Mouse (Mus musculus) left cerebral cortex, adult 18-20 months (tissue): ENCODE measurements around the gene A430033K04Rik. TPM values are rescaled to one million over a fixed set of nuclear protein-coding genes. Genes with fewer than 3 reads are reported as not detected.
A peak's percentile ranks its signal among the peaks of the same experiment; 100 is the strongest.

Experiments
- DNase-seq, 2 experiments: peaks; one replicate each; pipeline ENCODE4 v3.0.0; 2021 to 2022; ENCODE audit warnings: low spot score in 2 of 2, mixed read lengths in 1 of 2
- microRNA-seq, 2 experiments: library from miRNA; unstranded; fragments of <30 nt; microRNA quantifications; one replicate each; pipeline ENCODE4 v1.2.0; 2021
- total RNA-seq, 2 experiments: library from RNA; stranded (reverse); gene quantifications; 2 replicates each; pipeline ENCODE4 v1.2.3; 2021

Gene A430033K04Rik
- total RNA-seq, 2 experiments from 2014 or later, result 15.9 to 16.7 TPM

DNA sequence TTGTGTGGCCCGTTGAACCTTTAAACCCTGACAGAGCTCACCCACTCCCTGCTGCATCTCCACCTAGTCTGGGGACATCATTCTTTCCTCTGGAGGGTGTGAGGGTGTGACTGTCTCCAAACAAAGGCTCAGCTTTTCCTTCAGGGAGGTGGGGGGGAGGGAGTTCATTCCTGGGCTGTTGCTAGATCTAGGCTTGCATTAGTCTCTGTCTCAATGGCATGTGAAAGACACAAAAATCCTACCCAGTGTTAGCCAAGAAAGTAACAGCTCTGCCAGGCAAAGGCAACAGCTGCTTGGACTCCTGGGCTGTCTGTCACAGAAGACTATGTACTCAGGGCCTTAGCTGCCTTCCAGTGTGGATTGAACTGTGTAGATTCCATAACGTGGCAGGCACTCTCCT, 71.4 kb downstream of the A430033K04Rik start:
- DNase-seq, result no peak

DNA sequence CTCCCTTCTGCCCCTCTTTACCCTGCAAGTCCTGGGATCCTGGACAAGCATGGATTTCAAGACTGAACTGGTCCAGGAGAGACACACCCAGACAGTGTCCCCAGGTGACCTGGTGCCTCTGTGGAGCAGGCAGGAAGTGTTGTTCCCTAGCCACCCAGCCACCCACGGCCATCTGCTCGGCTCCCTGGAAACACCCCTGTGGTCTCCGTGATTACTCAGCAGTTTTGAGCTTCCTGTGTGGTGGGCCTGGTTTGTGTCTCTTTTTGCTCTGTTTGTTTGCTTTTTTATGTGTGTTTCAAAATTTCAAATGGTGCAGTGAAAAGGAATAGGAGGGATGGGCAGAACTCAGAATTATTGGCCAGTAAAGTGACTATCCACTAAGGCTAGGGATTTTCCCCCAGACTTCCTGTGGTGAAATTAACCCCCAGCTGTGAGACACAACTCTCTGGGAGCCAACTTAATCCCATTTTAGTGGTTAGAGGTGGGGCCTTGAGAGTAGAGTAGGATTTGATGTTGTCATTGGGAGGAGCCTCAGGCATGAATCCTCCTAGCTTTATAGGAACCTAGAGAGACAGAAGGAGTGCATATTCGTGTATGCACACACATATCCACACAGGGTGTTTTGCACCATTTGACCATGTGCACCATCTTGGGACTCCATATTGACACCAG, 72.0 kb downstream of the A430033K04Rik start:
- DNase-seq, result peak; percentile 21 to 52

DNA sequence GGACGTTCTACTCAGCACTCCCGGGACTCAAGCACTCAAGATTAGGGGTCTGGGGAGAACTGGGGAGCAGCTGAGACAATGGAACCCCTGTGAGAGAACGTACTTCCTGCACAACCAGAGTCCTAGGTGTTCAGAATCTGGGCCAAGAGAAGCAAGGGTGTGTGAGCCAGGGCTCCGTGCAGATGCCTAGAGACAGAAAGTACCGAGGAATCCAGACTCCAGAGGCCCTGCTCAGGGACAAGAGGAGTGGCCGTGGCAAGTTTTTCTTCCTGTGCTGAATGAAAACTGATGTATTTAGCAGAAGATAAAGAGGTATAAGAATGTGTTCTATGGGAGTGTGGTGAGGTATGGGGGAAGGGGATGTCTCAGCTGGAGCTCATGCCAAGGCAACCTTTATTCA, 74.8 kb downstream of the A430033K04Rik start:
- no peak for DNase-seq

Small RNAs within 50 kb of the gene (microRNA-seq; reads per million reads assigned to microRNA genes)
- gene Gm24082, result 0 reads per million in 2 experiments

Other genes with a start within 250 kb of the A430033K04Rik start
- 10 to 100 TPM; 21.2 to 22.1 TPM for gene Zfp157, start 181.4 kb upstream of the A430033K04Rik start, total RNA-seq
- gene 1700123K08Rik, start 58.1 kb upstream of the A430033K04Rik start, total RNA-seq, result not detected
- 10 to 100 TPM; 31.2 to 33.8 TPM for gene Zfp68, start 3.1 kb upstream of the A430033K04Rik start, total RNA-seq
- gene Fam20c, start 131.7 kb downstream of the A430033K04Rik start, total RNA-seq, result 10 to 100 TPM; 39.3 to 41.0 TPM
- not detected for gene Gm5294, start 197.2 kb downstream of the A430033K04Rik start, total RNA-seq